Mouse (Mus musculus) embryonic fibroblast, embryonic 13.5 days (primary cell): ENCODE data around the gene Gpn3.

Source experiments
- CTCF ChIP-seq: IDR thresholded peaks from 2 replicates; pipeline ENCODE4 v1.5.1; 2011; ENCODE audit warnings: mild to moderate bottlenecking, control low read depth, low read length, moderate library complexity, borderline replicate concordance; ENCODE audit not compliant: insufficient read depth
- POLR2A ChIP-seq: IDR thresholded peaks from 2 replicates; pipeline ENCODE4 v1.6.1; 2011; ENCODE audit warnings: low read depth, mild to moderate bottlenecking, control low read depth, low read length, moderate library complexity

GRCm38 (mm10) chr5:122390671-122391070, 19.0 kb downstream of the Gpn3 start:
- no peak for TF ChIP-seq POLR2A
- no peak for TF ChIP-seq CTCF
